Mouse (Mus musculus) kidney, adult 9 months (tissue): ENCODE data around the gene Scml4.

ENCODE experiments used
- DNase-seq: peaks from one replicate; pipeline ENCODE4 v3.0.0; 2022

The Scml4 gene

GRCm38 (mm10) chr10:42953601-42954000 is 93.4 kb downstream of the Scml4 start:
- DNase-seq, result no peak

GRCm38 (mm10) chr10:42955205-42955604 is 95.0 kb downstream of the Scml4 start:
- no peak for DNase-seq

GRCm38 (mm10) chr10:42957881-42958651 is 97.9 kb downstream of the Scml4 start:
- peak; percentile 66 for DNase-seq

GRCm38 (mm10) chr10:42958686-42959085 is 98.5 kb downstream of the Scml4 start:
- no peak for DNase-seq

- no peak for DNase-seq
These were observed 101.6 kb downstream of the Scml4 start for GRCm38 (mm10) chr10:42961771-42962170.

GRCm38 (mm10) chr10:42962181-42962601 is 102.0 kb downstream of the Scml4 start:
- peak; percentile 19 for DNase-seq

- DNase-seq, result no peak
These were observed 102.5 kb downstream of the Scml4 start for GRCm38 (mm10) chr10:42962655-42963054.

- DNase-seq, result no peak
These were observed 102.9 kb downstream of the Scml4 start for GRCm38 (mm10) chr10:42963061-42963460.

GRCm38 (mm10) chr10:42968332-42968731 is 108.2 kb downstream of the Scml4 start:
- DNase-seq, result no peak

GRCm38 (mm10) chr10:42972504-42973172 is 112.5 kb downstream of the Scml4 start:
- DNase-seq, result peak; percentile 63

- no peak for DNase-seq
These were observed 113.4 kb downstream of the Scml4 start for GRCm38 (mm10) chr10:42973537-42973936.

GRCm38 (mm10) chr10:42976577-42976976 is 116.4 kb downstream of the Scml4 start:
- no peak for DNase-seq

GRCm38 (mm10) chr10:42978346-42978745 is 118.2 kb downstream of the Scml4 start:
- DNase-seq, result no peak

- DNase-seq, result no peak
These were observed 121.0 kb downstream of the Scml4 start for GRCm38 (mm10) chr10:42980999-42981757.

- no peak for DNase-seq
These were observed 124.7 kb downstream of the Scml4 start for GRCm38 (mm10) chr10:42984886-42985285.

GRCm38 (mm10) chr10:42987594-42988052 is 127.5 kb downstream of the Scml4 start:
- DNase-seq, result peak; percentile 72

GRCm38 (mm10) chr10:42988627-42989026 is 128.5 kb downstream of the Scml4 start:
- no peak for DNase-seq

GRCm38 (mm10) chr10:42989910-42990309 is 129.7 kb downstream of the Scml4 start:
- DNase-seq, result peak; percentile 52

- no peak for DNase-seq
These were observed 130.8 kb downstream of the Scml4 start for GRCm38 (mm10) chr10:42991018-42991417.

GRCm38 (mm10) chr10:42994331-42994782 is 134.2 kb downstream of the Scml4 start:
- peak; percentile 58 for DNase-seq

GRCm38 (mm10) chr10:42995484-42995895 is 135.3 kb downstream of the Scml4 start:
- no peak for DNase-seq

GRCm38 (mm10) chr10:42997278-42997677 is 137.1 kb downstream of the Scml4 start:
- no peak for DNase-seq

- no peak for DNase-seq
These were observed 139.2 kb downstream of the Scml4 start for GRCm38 (mm10) chr10:42999324-42999723.
